Mouse (Mus musculus): ENCODE data around the gene Zar1l. TPM values are rescaled to one million over a fixed set of nuclear protein-coding genes. Genes with fewer than 3 reads are reported as not detected.
"Not testable (repeated sequence)": the region's sequence is repeated elsewhere in the genome, so short reads cannot be mapped to it uniquely, and the experiment has no call there.

The Zar1l gene
- total RNA-seq, 2 experiments from 2014 or later = not detected

GRCm38 (mm10) chr5:150521937-150522866 is 4.2 kb upstream of the Zar1l start, which contains the start of gene Brca2:
Gene Brca2 (plus strand): TSS chr5:150522630.
- H3K4me3 ChIP-seq = peak within 1 kb of the TSS; percentile 92
- peak within 1 kb of the TSS; percentile 87 for H3K27ac ChIP-seq
- intact Hi-C loops (cut with DNase I) = loop anchor here (5.0 kb wide), 2 partner anchors 145 to 845 kb away; partner anchors contain the start of gene N4bp2l2
- peak; percentile 94 for DNase-seq
- no peak for TF ChIP-seq CTCF (IDR thresholded peaks at IDR 0.05)

- H3K27ac ChIP-seq = no peak overlapping the region
- DNase-seq = no peak
- peak; percentile 57 for TF ChIP-seq CTCF (IDR thresholded peaks at IDR 0.05)
- no peak overlapping the region for H3K4me3 ChIP-seq
- intact Hi-C loops (cut with DNase I) = no loop called here
These were observed 1.6 kb upstream of the Zar1l start for GRCm38 (mm10) chr5:150519551-150519950.

- no peak for DNase-seq
- TF ChIP-seq CTCF (IDR thresholded peaks at IDR 0.05) = no peak
- intact Hi-C loops (cut with DNase I) = no loop called here
- H3K27ac ChIP-seq = no peak overlapping the region
- no peak overlapping the region for H3K4me3 ChIP-seq
These were observed 3.9 kb downstream of the Zar1l start for GRCm38 (mm10) chr5:150514027-150514426.

GRCm38 (mm10) chr5:150513264-150513663 is 4.7 kb downstream of the Zar1l start:
- Histone ChIP-seq H3K27ac (no peak overlapping the region), H3K4me3 (no peak overlapping the region)
- TF ChIP-seq CTCF (IDR thresholded peaks at IDR 0.05) = no peak
- intact Hi-C loops (cut with DNase I) = no loop called here
- no peak for DNase-seq

GRCm38 (mm10) chr5:150510451-150511225 is 7.3 kb downstream of the Zar1l start:
- no peak for DNase-seq
- Histone ChIP-seq H3K27ac (no peak overlapping the region), H3K4me3 (no peak overlapping the region)
- intact Hi-C loops (cut with DNase I) = no loop called here
- no peak for TF ChIP-seq CTCF (IDR thresholded peaks at IDR 0.05)

GRCm38 (mm10) chr5:150495792-150496191 is 22.2 kb downstream of the Zar1l start:
- peak; percentile 89 for TF ChIP-seq CTCF (IDR thresholded peaks at IDR 0.05)
- H3K27ac ChIP-seq = no peak overlapping the region
- intact Hi-C loops (cut with DNase I) = loop anchor here (2.0 kb wide), 1 partner anchor 55 kb away; no protein-coding TSS in a partner anchor
- DNase-seq = peak; percentile 56
- no peak overlapping the region for H3K4me3 ChIP-seq

GRCm38 (mm10) chr5:150491573-150492173 is 26.3 kb downstream of the Zar1l start:
- H3K4me3 ChIP-seq; H3K27ac ChIP-seq; DNase-seq; intact Hi-C loops (cut with DNase I): not testable (repeated sequence)

GRCm38 (mm10) chr5:150490821-150491220 is 27.1 kb downstream of the Zar1l start:
- no peak for TF ChIP-seq CTCF (IDR thresholded peaks at IDR 0.05)
- DNase-seq = no peak
- Histone ChIP-seq H3K27ac (no peak overlapping the region), H3K4me3 (no peak overlapping the region)
- intact Hi-C loops (cut with DNase I) = no loop called here

GRCm38 (mm10) chr5:150490285-150490684 is 27.7 kb downstream of the Zar1l start:
- DNase-seq = no peak
- intact Hi-C loops (cut with DNase I) = no loop called here
- no peak for TF ChIP-seq CTCF (IDR thresholded peaks at IDR 0.05)
- Histone ChIP-seq H3K4me3 (no peak overlapping the region), H3K27ac (no peak overlapping the region)

- intact Hi-C loops (cut with DNase I) = no loop called here
- TF ChIP-seq CTCF (IDR thresholded peaks at IDR 0.05) = peak; percentile 62
- no peak overlapping the region for H3K27ac ChIP-seq
- no peak for DNase-seq
- H3K4me3 ChIP-seq = no peak overlapping the region
These were observed 32.8 kb downstream of the Zar1l start for GRCm38 (mm10) chr5:150485198-150485597.

- no peak overlapping the region for H3K4me3 ChIP-seq
- DNase-seq = no peak
- intact Hi-C loops (cut with DNase I) = no loop called here
- peak overlapping the region; percentile 48; the same call in 1 of the 2 replicates for H3K27ac ChIP-seq
- no peak for TF ChIP-seq CTCF (IDR thresholded peaks at IDR 0.05)
These were observed 39.4 kb downstream of the Zar1l start for GRCm38 (mm10) chr5:150478612-150479011.

GRCm38 (mm10) chr5:150477364-150477763 is 40.6 kb downstream of the Zar1l start:
- no peak for TF ChIP-seq CTCF (IDR thresholded peaks at IDR 0.05)
- no peak overlapping the region for H3K4me3 ChIP-seq
- no peak for DNase-seq
- H3K27ac ChIP-seq = no peak overlapping the region
- intact Hi-C loops (cut with DNase I) = no loop called here
